Mouse (Mus musculus) heart, embryonic 14.5 days (tissue): Measurements from ENCODE around the gene Apoc4. TPM values are rescaled to one million over a fixed set of nuclear protein-coding genes. Genes with fewer than 3 reads are reported as not detected.

Experiments used
- polyA plus RNA-seq: library from polyadenylated mRNA; unstranded; fragments of >200 nt; fragmentation: Nextera tagmentation; extraction: Ambion mirVana; gene quantifications from 2 replicates; pipeline ENCODE4 v1.2.1, GENCODE M21; 2014

Gene Apoc4
- polyA plus RNA-seq, 1 experiment from 2014 or later: 0.31 TPM

Other genes starting within 250 kb of the Apoc4 start
- 9.3 and 10.5 TPM in 2 replicates for gene Mark4, start 222.7 kb downstream of the Apoc4 start, polyA plus RNA-seq
- 1.3 and 1.8 TPM in 2 replicates for gene Exoc3l2, start 218.1 kb downstream of the Apoc4 start, polyA plus RNA-seq
- gene Bloc1s3, start 173.1 kb downstream of the Apoc4 start, polyA plus RNA-seq: 1.4 and 1.7 TPM in 2 replicates
- 87.3 and 92.9 TPM in 2 replicates for gene Trappc6a, start 173.1 kb downstream of the Apoc4 start, polyA plus RNA-seq
- gene Nkpd1, start 163.6 kb downstream of the Apoc4 start, polyA plus RNA-seq: not detected in 2 replicates
- 2.9 and 5.3 TPM in 2 replicates for gene Ppp1r37, start 118.4 kb downstream of the Apoc4 start, polyA plus RNA-seq
- 0.13 and 0.38 TPM in 2 replicates for gene Zfp296, start 104.2 kb downstream of the Apoc4 start, polyA plus RNA-seq
- 140 and 144 TPM in 2 replicates for gene Gemin7, start 103.9 kb downstream of the Apoc4 start, polyA plus RNA-seq
- gene Clasrp, start 77.0 kb downstream of the Apoc4 start, polyA plus RNA-seq: 26.6 and 29.2 TPM in 2 replicates
- gene Relb, start 52.0 kb downstream of the Apoc4 start, polyA plus RNA-seq: 4.8 and 6.1 TPM in 2 replicates
- 87.6 and 98.6 TPM in 2 replicates for gene Clptm1, start 16.4 kb downstream of the Apoc4 start, polyA plus RNA-seq
- gene Apoc2, start 3.5 kb downstream of the Apoc4 start, polyA plus RNA-seq: 0.57 and 2.2 TPM in 2 replicates
- not detected in 2 replicates for gene Gm44805, start 56 bp downstream of the Apoc4 start, polyA plus RNA-seq
- 14.3 and 14.6 TPM in 2 replicates for gene Apoc1, start 11.2 kb upstream of the Apoc4 start, polyA plus RNA-seq
- gene Apoe, start 17.7 kb upstream of the Apoc4 start, polyA plus RNA-seq: 644 and 695 TPM in 2 replicates
- 130 and 135 TPM in 2 replicates for gene Tomm40, start 34.0 kb upstream of the Apoc4 start, polyA plus RNA-seq
- 63.4 and 68.4 TPM in 2 replicates for gene Nectin2, start 69.0 kb upstream of the Apoc4 start, polyA plus RNA-seq
- gene Bcam, start 89.5 kb upstream of the Apoc4 start, polyA plus RNA-seq: 293 and 321 TPM in 2 replicates
- 0.53 TPM in 1 of 2 replicates, not detected in the other for gene Cblc, start 115.3 kb upstream of the Apoc4 start, polyA plus RNA-seq
- gene Bcl3, start 141.3 kb upstream of the Apoc4 start, polyA plus RNA-seq: 1.7 and 2.0 TPM in 2 replicates
- not detected in 2 replicates for gene Gm19345, start 170.5 kb upstream of the Apoc4 start, polyA plus RNA-seq
- gene Ceacam16, start 179.8 kb upstream of the Apoc4 start, polyA plus RNA-seq: not detected in 2 replicates
- not detected in 2 replicates for gene Ceacam19, start 206.5 kb upstream of the Apoc4 start, polyA plus RNA-seq
- 12.7 and 12.9 TPM in 2 replicates for gene Pvr, start 239.7 kb upstream of the Apoc4 start, polyA plus RNA-seq